9 mouse cellular contexts compared by ENCODE assay signal in genomic region chr2:20965361-20965760, GRCm38 (mm10). TPM values are rescaled to one million over a fixed set of nuclear protein-coding genes. Genes with fewer than 3 reads are reported as not detected.
A peak's percentile ranks its signal among the peaks of the same experiment; 100 is the strongest.
DNase-seq lines count a peak whose midpoint lies in the region; ATAC-seq lines count a peak whose summit lies in the region.
"Had no signal": no experiment of that assay in that cellular context is flagged by ENCODE, and none has a peak within 500 bp of the region (broad histone marks: within the 10 kb centered on the region; RNA-seq: fewer than 3 reads in every experiment).

No protein-coding gene starts in this region.

- no peaks in the 10 kb centered on the region for H3K36me3 ChIP-seq in lung, embryonic 15.5 days
- no peaks in the 10 kb centered on the region for H3K36me3 ChIP-seq in limb, embryonic 15.5 days
- H3K36me3 ChIP-seq in stomach, embryonic 15.5 days = no peaks in the 10 kb centered on the region

- peaks cover 59% of the 10 kb centered on the region for H3K4me1 ChIP-seq in lung, embryonic 15.5 days
- peaks cover 30% of the 10 kb centered on the region for H3K4me1 ChIP-seq in limb, embryonic 15.5 days
- peaks cover 22% of the 10 kb centered on the region for H3K4me1 ChIP-seq in stomach, embryonic 15.5 days

- H3K27ac ChIP-seq in lung, embryonic 15.5 days = no peak overlapping the region
- no peak overlapping the region for H3K27ac ChIP-seq in limb, embryonic 15.5 days
- no peak overlapping the region for H3K27ac ChIP-seq in stomach, embryonic 15.5 days
- H3K27ac ChIP-seq: kidney, postnatal 0 days had no signal

- H3K4me3 ChIP-seq in lung, embryonic 15.5 days = peak overlapping the region; percentile 88; the same call in 1 of the 2 replicates
- H3K4me3 ChIP-seq in limb, embryonic 15.5 days = no peak overlapping the region
- no peak overlapping the region for H3K4me3 ChIP-seq in stomach, embryonic 15.5 days (replicated peaks)

- 73% methylated on average over 3 of the region's 3 CpGs for WGBS in lung, embryonic 15.5 days
- 82% methylated on average over 3 of the region's 3 CpGs for WGBS in limb, embryonic 15.5 days
- 76% methylated on average over 3 of the region's 3 CpGs for WGBS in stomach, embryonic 15.5 days

- H3K9ac ChIP-seq in lung, embryonic 15.5 days = no peak overlapping the region
- no peak overlapping the region for H3K9ac ChIP-seq in limb, embryonic 15.5 days
- no peak overlapping the region for H3K9ac ChIP-seq in stomach, embryonic 15.5 days

- no peaks in the 10 kb centered on the region for H3K27me3 ChIP-seq in lung, embryonic 15.5 days
- no peaks in the 10 kb centered on the region for H3K27me3 ChIP-seq in limb, embryonic 15.5 days
- no peaks in the 10 kb centered on the region for H3K27me3 ChIP-seq in stomach, embryonic 15.5 days (replicated peaks)

- no peak for ATAC-seq in lung, embryonic 15.5 days (ENCODE audit: borderline replicate concordance, extremely low read depth, low FRiP score, low TSS enrichment)
- ATAC-seq in limb, embryonic 15.5 days (ENCODE audit: insufficient number of reproducible peaks, low FRiP score, low TSS enrichment, low read depth) = no peak
- ATAC-seq in stomach, embryonic 15.5 days (ENCODE audit: insufficient read depth, low FRiP score, low read depth) = no peak

- peak overlapping the region; percentile 77 for H3K4me2 ChIP-seq in lung, embryonic 15.5 days
- H3K4me2 ChIP-seq in limb, embryonic 15.5 days = 0 out of 2 replicates have a peak overlapping the region, but pooled peaks have one; percentile 72
- H3K4me2 ChIP-seq in stomach, embryonic 15.5 days = peak overlapping the region; percentile 65; the same call in 1 of the 2 replicates

- H3K9me3 ChIP-seq in lung, embryonic 15.5 days = no peaks in the 10 kb centered on the region
- H3K9me3 ChIP-seq in limb, embryonic 15.5 days = no peaks in the 10 kb centered on the region
- no peaks in the 10 kb centered on the region for H3K9me3 ChIP-seq in stomach, embryonic 15.5 days

- peak; percentile 26 to 49 for DNase-seq in cerebellum, postnatal 14 days
- DNase-seq in cerebellum, adult 9-11 months = no peak
- DNase-seq in lung, adult 18-20 months = no peak
- DNase-seq in thymus, postnatal 10 days (ENCODE audit: low spot score in 2 of 2) = no peak
- no peak for DNase-seq in thymus, postnatal 25 days

RNA-seq across cellular contexts. Expression of gene Arhgap21, which starts 3.3 kb away (rescaled TPM):
- polyA plus RNA-seq in lung, embryonic 15.5 days (2015; fragmentation: Nextera tagmentation; extraction: Ambion mirVana) = 11.8 and 13.7 TPM in 2 replicates
- 8.3 and 9.0 TPM in 2 replicates for polyA plus RNA-seq in limb, embryonic 15.5 days (2015; fragmentation: Nextera tagmentation; extraction: Ambion mirVana)
- polyA plus RNA-seq in stomach, embryonic 15.5 days (2015; fragmentation: Nextera tagmentation; extraction: Ambion mirVana) = 11.9 and 14.5 TPM in 2 replicates

Comparison
In these comparisons a context has a peak if more than half of its experiments do, and no peak if none do; other contexts are left out.
1. DNase-seq: peak in cerebellum, postnatal 14 days (2 of 2); none in cerebellum, adult 9-11 months (single experiment), lung, adult 18-20 months (0 of 2), thymus, postnatal 10 days (0 of 2) and thymus, postnatal 25 days (single experiment).
2. Peak in every context shown above with its lines, with median percentiles within 50 percentile points of each other: H3K4me2 ChIP-seq.